Mouse (Mus musculus): ENCODE data around the gene Frem2.

Gene Frem2

GRCm38 (mm10) chr3:53466481-53466880 lies 190.7 kb downstream of the Frem2 start:
- peak; percentile 23 for DNase-seq (ENCODE audit: low read depth)

- no peak for DNase-seq (ENCODE audit: low read depth)
Observed at GRCm38 (mm10) chr3:53465330-53465729, 191.8 kb downstream of the Frem2 start.

- DNase-seq (ENCODE audit: low read depth), result peak; percentile 59
Observed at GRCm38 (mm10) chr3:53464146-53464698, 192.9 kb downstream of the Frem2 start.
